Mouse (Mus musculus): ENCODE measurements at regions not wholly inside any gene's neighbourhood (a gene's known extent, or its start where the extent isn't known, plus 50 kb on each side); places are given as distances from the start of the nearest gene placed in this dataset.

DNA sequence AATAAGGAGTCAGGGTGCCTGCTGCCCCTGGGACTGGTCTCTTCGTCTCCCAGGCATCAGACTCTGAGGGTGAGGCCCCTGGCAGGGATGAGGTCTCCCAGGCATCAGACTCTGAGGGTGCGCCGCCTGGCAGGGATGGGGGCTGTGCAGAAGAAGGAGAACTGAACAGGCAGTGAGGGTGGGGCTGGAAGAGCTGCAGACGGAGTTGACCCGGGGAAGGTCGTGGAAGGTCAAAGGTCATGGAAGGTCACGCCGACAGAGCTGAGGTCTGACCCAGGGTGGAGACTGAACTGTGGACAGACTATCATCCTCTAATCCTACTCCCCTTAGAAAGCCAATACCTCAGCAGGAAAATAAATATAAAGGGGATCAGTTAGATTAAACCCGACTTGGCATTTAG lies 50.6 kb upstream of the Grik3 start:
- no peak for DNase-seq (ENCODE audit: low read depth, low spot score)

DNA sequence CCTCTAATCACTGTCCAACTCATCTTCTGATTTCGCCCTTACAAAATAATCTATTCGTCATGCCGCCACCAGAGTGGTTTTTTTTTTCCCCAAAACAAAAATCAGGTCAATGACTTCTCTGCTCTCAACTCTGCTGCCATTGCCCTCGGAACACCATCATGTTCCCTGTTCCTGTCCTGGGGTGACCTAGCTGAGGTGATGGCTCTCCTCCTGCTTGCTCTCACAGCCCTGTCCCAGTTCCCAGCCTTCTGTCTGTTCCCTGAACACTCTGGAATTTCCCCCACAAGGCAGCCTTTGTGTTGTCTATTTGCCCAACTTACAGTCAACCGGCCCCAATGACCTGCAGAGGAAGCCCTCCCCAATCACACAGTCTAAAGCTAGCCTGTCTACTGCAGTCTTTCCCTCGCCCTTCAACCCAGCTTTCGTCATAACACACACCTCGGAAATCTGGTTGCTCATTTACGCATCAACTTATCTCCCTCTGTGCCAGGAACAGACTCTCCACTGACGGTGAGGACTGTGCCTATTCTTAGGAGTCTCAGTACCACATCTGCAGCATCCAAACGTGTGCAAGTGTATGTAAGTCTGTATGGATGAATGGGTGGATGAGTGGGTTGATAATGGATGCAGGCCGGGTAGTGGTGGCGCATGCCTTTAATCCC lies 53.2 kb upstream of the Grik3 start:
- no peak for DNase-seq (ENCODE audit: low read depth, low spot score)

DNA sequence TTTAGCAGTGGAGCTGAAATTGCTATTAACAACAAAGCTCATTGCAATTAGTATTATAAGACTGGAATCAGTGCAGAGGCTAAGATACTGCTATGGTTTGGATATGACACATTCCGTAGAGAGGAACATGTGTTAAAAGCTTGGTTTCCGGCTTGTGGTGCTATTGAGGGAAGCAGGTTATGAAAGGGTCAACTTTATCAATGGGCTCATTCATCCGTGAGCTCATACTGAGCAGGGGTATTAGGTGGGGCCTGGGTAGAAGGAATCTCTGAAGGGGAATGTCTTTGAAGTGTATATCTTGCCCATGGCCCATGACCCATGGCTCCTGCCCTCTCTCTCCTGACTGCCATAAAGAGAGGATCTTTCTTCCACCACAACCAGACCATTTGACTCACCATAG lies 57.0 kb upstream of the Grik3 start:
- no peak for DNase-seq (ENCODE audit: low read depth, low spot score)

DNA sequence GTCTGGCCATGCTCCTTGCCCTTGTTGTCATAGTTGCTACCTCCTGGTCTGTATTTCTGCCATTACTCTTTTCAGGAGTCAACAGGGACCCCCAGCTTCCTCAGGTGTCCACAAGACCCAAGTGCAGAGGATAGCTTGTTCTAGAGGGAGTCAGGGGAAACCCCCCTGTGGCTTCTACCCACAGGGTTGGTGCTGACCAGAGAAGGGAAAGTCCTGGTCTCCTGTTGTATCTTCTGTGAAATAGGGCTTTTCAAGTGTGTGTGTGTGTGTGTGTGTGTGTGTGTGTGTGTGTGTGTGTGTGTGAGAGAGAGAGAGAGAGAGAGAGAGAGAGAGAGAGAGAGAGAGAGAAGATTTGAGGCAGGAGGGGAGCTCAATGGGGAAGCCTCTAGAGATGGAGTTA lies 58.9 kb upstream of the Grik3 start:
- DNase-seq (ENCODE audit: low read depth, low spot score) = no peak

DNA sequence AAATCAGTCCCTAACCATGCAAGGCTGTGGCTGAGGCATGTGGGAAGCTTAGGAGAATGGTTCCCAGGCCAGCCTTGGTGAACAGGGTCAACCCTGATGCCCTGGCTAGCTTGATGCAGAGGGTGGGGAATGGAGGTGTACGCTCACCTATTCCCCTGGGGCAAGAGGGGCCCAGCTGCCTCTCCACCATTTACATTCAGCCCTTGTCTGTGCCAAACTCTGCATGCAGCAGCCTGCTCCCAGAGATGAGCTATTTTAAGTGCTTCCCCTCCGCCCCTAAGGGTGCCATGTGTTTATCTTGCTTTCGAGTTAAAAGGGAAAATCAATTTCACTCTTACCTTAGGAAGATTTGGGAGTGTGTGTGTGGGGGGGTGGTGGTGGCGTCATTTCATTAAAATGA lies 59.7 kb upstream of the Grik3 start:
- no peak for DNase-seq (ENCODE audit: low read depth, low spot score)

DNA sequence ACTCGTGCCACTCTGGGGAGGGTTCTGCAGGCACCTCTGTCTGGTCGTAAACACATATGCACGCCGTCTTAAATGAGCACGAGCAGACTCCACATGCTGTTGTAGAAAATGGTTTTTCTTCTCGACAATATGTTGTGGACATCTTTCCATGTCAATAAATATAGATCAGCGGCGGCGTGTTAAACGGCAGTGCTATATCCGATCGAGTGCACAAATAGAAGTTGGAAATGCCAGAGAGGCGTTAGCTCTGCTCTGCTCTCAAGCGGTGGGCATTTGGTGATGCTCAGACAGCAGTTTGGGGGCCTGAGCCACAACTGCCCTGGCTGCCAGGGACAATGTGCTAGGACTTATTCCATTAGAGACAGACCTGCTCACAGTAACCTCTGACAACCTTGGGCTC lies 61.8 kb upstream of the Grik3 start:
- no peak for DNase-seq (ENCODE audit: low read depth, low spot score)

DNA sequence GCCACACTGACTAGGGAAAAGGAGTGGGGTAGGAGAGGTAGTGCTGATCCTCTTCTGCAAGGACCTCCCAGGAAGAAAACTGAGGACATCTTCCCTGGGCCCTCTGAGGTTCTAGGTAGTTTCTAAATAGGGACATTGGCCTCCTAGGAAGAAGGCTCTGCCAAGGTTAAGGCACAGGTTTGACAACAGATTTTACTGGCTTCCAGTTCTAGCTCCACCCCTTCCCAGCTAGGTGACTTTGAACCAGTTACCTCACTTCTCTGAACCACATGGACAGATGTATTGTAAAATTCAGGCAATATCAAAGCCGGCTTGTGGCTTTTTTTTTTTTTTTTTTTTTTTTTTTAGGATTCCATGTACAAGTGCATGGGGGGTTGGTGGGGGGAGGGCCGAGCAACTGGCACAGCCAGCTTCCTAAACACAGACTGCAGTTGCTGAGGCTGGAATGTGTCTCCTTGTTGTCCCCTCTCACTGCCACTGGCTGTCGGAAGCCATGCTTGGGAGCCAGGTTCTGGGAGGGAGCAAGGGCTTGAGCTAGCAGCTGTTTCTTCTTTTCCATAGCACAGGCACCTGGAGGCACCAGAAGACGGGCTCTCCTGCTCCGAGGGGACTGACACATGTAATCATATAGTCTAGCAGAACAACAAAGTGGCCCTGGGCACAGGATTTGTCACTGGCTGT lies 69.8 kb upstream of the Grik3 start:
- DNase-seq (ENCODE audit: low read depth, low spot score) = no peak

DNA sequence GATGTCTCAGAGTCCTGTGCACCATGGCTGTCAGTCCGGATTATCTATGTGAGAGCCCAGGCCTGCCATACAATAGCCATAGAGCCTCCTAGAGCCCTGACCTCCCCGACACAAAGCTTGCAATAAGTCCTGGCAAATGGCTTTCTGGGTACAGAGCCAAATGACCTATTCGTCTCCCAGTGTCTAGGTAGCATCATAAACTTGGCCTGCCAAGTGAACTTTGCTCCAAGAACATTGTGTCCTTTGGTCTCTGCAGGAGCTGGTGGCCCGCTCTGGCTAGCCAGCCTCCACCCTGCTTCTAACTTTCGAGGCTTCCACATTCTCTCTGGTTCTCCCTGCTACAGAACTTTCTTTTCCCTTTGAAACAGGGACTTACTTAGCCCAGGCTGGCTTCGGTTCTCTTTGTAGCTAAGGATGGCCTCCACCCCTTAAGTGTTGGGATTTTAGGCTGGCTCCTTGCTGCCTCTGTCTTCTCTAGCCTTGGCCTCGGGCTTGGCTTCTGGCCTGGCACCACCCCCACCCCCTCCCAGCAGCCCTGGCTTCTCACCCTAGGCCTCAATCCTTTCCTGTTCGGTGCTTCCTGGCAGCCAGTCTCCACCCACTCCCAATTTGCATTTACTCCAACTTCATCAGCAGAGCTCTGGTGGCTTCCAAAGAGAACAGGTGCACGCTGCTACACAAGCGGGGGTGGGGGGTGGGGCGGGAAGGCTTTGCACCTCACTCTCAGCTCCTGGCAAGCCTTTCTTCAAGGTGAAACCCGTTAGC lies 70.8 kb upstream of the Grik3 start:
- no peak for DNase-seq (ENCODE audit: low read depth, low spot score)

DNA sequence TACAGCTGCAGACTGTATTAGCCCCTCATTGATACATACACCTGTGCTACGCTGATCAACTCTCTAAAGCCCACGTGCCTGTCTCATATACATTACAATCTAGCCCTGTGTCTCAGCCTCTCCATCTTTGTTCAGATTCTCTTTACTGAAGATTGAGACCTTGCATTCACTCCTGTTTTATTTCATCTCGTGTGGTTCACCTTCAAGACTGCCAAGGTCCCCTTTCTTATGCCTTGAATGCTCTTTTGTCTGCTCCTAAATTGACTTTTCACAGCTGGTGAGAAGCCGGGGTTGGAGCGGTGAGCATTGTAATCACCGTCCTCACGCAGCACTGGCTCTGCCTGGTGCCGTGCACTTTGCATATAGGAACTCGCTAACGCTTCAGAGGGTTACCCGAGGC lies 75.2 kb upstream of the Grik3 start:
- no peak for DNase-seq (ENCODE audit: low read depth, low spot score)

DNA sequence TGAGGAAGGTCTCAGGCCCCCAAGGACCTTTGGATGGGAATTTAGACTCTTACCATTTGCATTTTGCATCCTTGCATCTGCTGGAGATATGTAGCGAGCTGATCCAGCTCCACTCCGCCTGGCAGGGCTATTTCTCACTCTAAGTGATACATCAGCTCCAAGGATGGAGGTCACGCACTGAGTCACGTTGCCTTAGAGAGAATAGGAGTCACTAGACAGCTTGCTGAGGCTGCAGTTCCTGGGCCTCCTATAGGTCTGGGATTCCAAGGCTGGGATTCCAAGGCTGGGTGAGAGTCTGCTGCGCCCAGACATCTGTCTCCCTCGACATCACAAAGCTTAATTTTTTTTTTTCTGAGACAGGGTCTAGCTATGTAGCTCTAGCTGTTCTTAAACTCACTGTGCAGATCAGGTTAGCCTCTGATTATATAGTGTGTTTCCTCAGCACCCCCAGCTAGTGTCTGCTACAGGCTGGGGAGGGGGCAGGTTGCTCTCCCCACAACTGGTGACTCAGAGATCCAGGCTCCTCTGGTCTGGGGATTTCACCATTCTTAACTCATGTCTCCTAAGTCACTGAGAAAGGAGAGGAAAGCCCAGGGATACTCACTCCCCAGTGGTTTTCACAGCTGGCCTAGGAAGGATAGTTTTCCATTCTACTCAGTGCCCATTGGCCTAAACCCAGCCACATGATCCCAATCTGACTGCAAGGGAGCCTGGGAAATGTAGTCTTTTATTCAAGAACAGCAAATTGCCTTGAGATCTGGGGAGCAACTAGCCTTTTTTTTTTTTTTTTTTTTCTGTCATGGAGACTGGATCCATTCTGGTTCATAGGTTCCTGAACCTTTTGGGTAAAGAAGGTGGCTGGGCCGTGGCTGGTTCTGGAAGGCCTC lies 76.4 kb upstream of the Grik3 start:
- DNase-seq (ENCODE audit: low read depth, low spot score) = no peak

DNA sequence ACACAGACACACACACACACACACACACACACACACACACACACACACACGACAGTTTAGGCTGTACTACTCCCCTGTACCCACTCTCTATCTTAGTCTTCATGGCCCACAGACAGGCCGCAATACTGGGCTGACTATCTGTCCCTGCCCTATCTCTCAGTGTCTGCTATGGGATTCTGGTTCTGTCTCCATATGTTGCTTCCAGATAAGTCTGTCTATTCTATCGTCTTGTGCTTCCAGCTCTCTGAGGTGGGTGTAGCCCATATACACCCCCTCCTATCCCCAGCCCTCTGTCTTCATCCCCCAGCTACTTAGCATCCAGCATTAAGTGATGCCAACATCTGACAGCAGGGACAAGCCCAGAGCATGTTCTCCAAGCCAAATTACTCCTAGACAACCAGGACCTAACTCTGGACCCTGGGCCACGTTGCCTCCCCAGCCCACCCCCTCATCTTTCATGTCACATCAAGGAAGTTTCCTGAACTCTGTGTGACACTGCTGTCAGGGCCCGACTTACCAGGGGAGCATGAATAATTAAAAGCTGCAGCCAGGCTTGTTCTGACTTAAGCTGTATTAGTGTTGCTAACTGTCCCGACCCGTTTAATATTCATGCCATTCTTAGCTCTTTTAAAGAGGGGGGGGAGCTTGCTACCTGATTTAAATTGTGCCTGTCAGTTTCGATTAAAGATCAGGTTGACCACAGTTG lies 79.6 kb upstream of the Grik3 start:
- no peak for DNase-seq (ENCODE audit: low read depth, low spot score)

DNA sequence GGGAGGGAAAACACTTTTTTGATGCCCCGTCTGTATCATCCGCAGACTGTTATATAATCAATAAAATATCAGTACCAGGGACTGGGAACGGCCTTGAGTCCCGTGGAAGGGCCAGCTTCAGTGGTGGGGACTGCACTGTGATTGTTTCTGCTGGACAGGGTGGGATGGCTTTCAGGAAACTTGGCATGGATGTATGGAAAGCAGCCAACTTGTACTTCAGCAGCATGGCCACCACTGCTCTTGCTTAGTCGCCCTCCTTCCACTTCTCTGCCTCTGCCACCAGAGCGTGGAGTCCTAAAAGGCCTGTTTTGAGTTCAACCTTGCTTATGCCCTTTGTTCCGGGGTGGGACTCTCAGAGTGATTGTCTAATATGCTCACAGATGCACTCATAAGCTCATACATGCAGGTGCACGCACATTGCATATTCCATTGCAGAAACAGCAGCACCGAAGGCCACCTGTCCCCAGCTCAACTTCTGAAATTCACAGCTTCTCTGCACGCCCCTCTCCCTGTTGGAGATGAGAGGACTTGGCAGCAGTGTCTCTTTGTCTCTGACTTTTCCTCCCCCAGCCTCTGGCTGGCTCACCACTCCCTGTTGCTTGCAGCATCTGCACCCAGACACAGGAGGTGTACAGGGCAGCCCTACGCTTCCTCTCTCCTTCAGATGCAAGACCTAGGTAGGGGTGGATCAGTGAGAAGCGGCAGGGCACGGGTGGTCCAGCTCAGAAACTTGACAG lies 91.0 kb upstream of the Grik3 start:
- DNase-seq (ENCODE audit: low read depth, low spot score) = no peak

DNA sequence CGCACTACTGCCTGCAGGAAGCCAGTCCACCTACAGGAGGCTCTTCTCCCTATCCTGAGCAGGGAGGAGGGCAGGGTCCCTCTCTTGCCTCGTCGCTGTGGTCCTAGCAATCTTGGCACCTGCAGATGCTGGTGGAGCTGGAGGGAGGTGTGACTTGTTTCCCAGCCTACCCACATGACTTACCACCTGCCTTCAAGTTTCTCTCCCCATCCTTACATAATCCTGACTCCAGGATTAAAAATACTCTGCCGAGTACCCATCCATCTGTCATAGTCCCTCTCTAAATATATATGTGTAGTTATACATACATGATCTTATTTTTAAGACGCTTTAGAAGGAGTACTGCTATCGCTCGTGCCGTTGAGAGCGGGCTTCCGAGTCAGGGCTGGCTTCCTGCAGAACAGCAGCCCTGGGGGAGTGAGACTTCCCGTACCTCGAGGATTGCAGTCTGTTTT lies 93.5 kb upstream of the Grik3 start:
- no peak for DNase-seq (ENCODE audit: low read depth, low spot score)

DNA sequence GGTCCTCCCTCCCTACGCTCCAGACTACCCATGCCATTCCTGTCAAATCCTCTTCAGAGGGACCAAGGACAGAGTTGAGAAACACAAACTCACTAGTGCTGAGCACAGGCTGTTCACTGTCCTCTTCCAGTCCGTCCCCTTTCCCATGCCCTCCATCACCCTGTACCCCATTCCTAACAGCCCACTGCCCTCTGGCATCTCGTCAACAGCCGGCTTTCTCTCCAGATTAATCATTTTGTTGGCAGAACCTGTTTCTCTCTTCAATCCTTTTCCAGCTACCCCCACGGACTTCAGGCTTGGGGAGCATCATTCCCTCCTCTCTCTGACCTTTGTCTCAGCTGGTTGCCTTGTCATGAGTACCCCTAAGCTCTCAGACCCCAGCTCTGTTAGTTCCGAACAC lies 99.2 kb upstream of the Grik3 start:
- no peak for DNase-seq (ENCODE audit: low read depth, low spot score)

DNA sequence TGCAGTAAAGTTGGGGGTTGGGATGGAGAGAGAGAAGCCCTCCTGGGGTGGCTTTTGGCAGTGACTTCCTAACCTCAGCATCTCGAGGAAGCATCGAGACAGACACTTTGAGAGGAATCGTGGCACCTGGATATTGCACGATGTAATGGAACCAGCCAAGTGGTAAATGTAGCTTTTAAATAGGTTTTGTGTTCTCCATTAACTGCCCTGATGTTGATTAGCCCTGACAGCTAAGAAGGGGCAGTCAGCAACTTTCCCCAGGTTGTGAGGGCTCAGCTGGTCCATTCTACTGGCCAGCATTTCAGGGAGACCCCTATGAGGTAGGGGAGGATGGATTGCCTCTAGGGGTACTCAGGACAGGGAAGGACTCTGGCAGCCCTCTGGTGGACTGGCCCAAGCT lies 104.7 kb upstream of the Grik3 start:
- DNase-seq (ENCODE audit: low read depth, low spot score) = no peak

DNA sequence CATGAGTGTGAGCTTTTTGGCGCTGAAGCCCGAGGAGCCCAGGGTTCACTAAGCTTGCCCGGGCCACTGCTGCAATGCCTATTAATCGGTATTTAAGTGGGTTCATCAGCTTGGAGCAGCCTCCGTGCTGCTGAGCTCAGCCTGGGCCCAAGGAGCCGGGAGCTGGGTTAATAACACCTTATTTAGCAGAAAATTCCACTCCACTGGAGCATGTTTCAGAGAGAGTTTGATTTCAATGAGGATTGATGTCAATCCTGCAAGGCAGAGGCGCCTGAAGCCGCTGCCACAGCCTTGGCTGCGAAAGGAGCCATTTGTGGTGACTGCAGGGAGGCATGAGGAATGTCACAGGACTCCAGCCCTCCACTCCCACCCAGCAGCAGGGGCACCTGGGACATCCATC lies 126.5 kb upstream of the Grik3 start:
- no peak for DNase-seq (ENCODE audit: low read depth, low spot score)

DNA sequence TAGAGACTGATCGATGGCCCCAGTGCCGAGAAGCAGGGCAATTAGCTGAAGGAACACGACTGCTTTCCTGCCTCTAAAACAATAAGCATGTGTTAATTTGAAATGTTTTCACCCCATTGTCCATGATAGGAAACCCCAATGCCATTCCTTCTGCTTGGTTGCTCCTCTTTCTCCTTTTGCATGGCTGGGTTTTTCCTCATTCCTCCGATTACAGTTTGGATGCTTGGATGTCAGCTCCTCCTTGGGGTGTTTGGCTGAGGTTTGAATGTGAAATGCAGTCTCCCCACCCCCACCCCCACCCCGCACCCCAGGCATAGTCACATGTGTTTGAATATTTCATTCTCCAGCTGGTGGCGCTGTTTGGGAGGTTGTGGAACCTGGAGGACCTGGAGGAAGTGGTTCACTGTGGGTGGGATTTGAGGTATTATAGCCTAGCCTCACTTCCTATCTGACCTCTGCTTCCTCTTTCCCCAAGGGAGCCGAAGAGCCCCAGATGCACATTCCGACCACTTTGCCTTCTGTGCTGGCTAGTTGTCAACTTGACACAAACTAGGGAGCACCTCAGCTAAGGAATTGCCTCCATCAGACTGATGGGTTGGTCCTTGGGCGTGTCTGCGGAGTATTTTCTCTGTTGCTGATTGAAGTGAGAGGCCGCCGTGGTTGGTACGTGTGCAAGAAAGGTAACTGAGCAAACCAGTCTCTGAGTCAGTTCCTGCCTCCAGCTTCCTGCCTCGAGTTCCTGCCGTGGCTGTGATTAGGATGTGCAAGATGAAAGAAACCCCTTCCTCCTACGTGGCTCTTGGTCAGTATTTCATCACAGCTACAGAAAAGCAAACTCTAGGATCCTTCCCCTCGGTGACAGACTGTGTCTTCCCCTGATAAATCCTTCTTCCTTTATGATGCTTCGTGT lies 128.6 kb upstream of the Grik3 start:
- no peak for DNase-seq (ENCODE audit: low read depth, low spot score)

DNA sequence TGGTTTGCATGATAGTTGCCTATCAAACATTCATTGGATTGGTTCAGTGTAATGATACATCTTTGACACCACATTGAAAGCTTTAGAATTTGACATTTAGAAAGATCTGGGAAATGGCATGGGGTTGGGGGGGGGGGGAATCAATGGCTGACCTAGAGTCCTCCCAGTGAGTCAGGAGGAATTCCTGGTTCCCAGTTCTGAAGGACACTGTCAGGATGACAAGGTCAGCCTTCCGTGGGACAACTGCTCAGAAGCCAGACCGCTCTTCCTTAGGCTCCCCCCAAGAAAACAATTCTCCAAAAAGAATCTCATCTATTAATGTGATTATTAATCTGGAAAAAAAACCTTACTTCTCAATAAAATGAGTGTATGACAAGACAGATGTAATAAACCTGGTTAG lies 132.1 kb upstream of the Grik3 start:
- no peak for DNase-seq (ENCODE audit: low read depth, low spot score)

DNA sequence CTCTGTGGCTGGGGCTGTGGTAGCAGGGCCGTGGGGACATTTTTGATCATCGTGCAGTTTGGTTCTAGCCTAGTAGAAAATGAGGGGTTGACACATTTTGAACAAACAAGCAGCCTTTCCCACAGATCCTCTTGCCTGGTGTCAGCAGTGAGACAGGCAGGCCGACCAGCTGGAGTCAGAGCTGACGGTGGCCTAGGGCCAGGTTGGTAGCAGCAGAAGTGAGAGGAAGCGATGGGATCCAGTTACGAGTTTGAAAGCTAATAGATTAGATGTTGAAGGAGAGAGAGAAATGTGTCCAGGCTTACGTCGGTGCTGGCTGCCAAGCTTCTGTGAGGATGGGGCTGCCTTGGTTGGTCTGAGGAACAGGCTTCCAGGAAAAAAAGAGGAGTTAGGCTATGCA lies 134.1 kb upstream of the Grik3 start:
- no peak for DNase-seq (ENCODE audit: low read depth, low spot score)

DNA sequence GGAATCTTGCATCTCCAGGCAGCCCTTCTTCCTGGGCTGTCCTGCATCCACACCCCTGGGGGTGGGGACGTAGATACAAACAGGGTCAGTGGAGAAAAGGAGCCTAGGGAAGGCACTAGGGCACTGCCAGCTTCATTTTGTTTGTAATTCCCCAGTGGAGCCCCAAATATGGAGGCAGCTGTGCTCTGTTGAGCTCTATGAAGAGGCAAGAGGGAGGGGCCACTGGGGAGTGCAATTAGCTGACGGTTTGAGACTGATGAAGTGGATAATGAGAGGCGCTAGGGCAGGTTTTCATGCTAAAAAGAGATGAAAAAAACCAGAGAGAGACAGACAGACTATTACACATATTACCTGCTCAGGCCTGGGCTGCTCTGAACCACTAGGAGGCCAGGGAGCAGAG lies 135.8 kb upstream of the Grik3 start:
- no peak for DNase-seq (ENCODE audit: low read depth, low spot score)
